Mouse (Mus musculus): ENCODE data around the gene Rhot1. TPM values are rescaled to one million over a fixed set of nuclear protein-coding genes. Genes with fewer than 3 reads are reported as not detected.

The Rhot1 gene
- total and polyA plus RNA-seq, 3 experiments, result 38.7 to 60.7 (median 57.2) TPM

DNA sequence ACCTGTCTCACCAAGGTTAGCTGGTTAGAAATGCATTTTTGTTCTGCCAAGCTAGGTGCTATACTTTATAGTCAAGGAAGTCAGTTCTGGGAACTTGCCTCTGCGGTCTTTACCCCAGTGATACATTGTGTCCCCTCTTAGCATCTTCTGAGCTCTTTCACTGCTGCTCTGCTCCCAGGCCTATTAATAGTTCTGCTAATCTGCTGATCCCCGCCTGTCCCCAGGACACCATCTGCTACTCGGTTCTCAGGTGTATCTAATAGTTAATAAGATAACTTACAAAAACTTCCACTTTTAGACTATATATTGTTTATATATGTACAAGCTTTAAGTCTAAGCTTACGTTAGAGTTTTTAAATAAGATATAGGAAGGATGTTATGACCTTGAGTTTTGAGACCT lies 29.5 kb downstream of the Rhot1 start:
- TF ChIP-seq EP300 (IDR thresholded peaks at IDR 0.05; ENCODE audit: insufficient read depth, low read depth, low read length), result no peak
- Histone ChIP-seq H3K9ac (ENCODE audit: low read depth, low read length) (no peak overlapping the region), H3K27me3 (ENCODE audit: control insufficient read depth, insufficient read depth, low read length) (no peaks in the 10 kb centered on the region), H3K27ac (no peak overlapping the region), H3K4me1 (ENCODE audit: control insufficient read depth, insufficient read depth, low read length) (no peaks in the 10 kb centered on the region), H3K4me3 (no peak overlapping the region), H3K36me3 (ENCODE audit: control insufficient read depth, insufficient read depth, low read length) (no peaks in the 10 kb centered on the region; the same call in none of the 2 replicates), H3K79me2 (replicated peaks; ENCODE audit: control insufficient read depth, insufficient read depth, low read length) (no peaks in the 10 kb centered on the region)
- intact Hi-C loops (cut with DNase I), result no loop called here
- no peak for DNase-seq
- 61% methylated on average over 4 of the region's 4 CpGs for WGBS

DNA sequence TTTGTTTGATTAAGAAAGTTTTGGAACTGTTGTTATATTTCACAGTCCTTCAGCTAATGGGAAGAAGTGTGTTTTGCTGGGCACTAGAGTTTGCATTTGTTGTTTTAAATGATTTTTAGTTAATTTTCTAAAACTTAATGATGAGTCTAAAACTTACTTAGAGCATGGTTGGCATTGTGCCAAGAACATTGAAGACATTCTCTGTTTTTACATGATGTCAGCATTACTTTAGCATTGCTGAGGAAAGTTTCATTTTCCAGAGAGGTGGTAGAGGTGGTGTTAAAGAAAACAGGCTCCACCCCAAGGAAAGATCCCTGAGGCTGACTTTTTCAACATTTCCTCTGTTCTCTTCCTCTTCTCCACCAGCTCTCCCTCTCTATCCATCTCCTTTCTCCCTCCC lies 38.2 kb downstream of the Rhot1 start:
- H3K4me3 ChIP-seq, result no peak overlapping the region
- TF ChIP-seq POLR2A (IDR thresholded peaks at IDR 0.05; ENCODE audit: insufficient read depth, low read depth, low read length), result no peak
- TF ChIP-seq CTCF (IDR thresholded peaks at IDR 0.05), result no peak
- no peak for TF ChIP-seq EP300 (IDR thresholded peaks at IDR 0.05; ENCODE audit: insufficient read depth, low read depth, low read length)
- H3K36me3 ChIP-seq (ENCODE audit: control insufficient read depth, insufficient read depth, low read length), result peaks cover 12% of the 10 kb centered on the region
- H3K9ac ChIP-seq (ENCODE audit: low read depth, low read length), result no peak overlapping the region
- H3K27ac ChIP-seq, result no peak overlapping the region
- DNase-seq, result no peak
- no peaks in the 10 kb centered on the region for H3K79me2 ChIP-seq (replicated peaks; ENCODE audit: control insufficient read depth, insufficient read depth, low read length)
- intact Hi-C loops (cut with DNase I), result no loop called here
- H3K27me3 ChIP-seq (ENCODE audit: control insufficient read depth, insufficient read depth, low read length), result no peaks in the 10 kb centered on the region
- no peaks in the 10 kb centered on the region for H3K4me1 ChIP-seq (ENCODE audit: control insufficient read depth, insufficient read depth, low read length)

DNA sequence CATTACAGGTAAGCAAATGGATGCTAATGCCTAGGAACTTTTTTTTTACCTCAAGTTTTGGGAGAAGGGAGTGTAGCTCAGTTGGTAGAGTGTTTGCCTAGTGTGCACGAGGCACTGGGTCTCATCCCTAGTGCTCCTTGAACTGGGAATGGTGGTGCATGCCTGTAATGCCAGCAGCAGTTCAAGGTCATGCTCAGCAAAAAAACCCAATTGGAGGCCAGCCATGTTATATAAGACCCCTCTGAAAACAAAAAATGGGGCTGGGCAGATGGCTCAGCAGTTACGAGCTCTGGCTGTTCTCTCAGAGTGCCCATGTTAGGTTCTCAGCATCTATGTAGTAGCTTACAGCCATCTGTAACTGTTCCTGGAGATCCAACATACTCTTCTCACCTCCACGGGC lies 39.7 kb downstream of the Rhot1 start:
- no peak overlapping the region for H3K9ac ChIP-seq (ENCODE audit: low read depth, low read length)

DNA sequence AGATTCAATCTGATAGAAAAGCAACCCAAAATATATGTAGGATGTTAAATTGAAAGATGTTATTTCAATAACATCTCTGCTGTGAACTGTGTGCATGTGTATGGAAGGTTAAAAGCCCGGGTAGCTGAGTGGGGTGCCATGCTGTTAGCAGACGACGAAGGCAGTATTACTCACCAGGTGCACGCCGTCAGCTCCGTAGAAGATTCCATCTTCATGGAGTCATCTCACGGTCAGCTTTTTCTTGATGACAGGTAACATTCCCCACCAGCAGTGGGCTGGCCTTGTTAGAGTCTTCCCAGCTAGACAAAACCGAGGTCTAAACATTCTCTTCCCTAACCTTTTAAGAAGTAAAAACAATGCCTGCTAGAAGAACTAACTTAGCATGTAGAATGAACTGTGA lies 55.3 kb downstream of the Rhot1 start:
- no peaks in the 10 kb centered on the region for H3K79me2 ChIP-seq (replicated peaks; ENCODE audit: control insufficient read depth, insufficient read depth, low read length)
- H3K4me3 ChIP-seq, result no peak overlapping the region
- intact Hi-C loops (cut with DNase I), result no loop called here
- H3K4me1 ChIP-seq (ENCODE audit: control insufficient read depth, insufficient read depth, low read length), result no peaks in the 10 kb centered on the region
- H3K27ac ChIP-seq, result no peak overlapping the region
- 81% methylated on average over 8 of the region's 8 CpGs for WGBS
- TF ChIP-seq POLR2A (IDR thresholded peaks at IDR 0.05; ENCODE audit: insufficient read depth, low read depth, low read length) (no peak), EP300 (IDR thresholded peaks at IDR 0.05; ENCODE audit: insufficient read depth, low read depth, low read length) (no peak), CTCF (IDR thresholded peaks at IDR 0.05) (no peak)
- H3K9ac ChIP-seq (ENCODE audit: low read depth, low read length), result no peak overlapping the region
- DNase-seq, result no peak
- no peaks in the 10 kb centered on the region for H3K36me3 ChIP-seq (ENCODE audit: control insufficient read depth, insufficient read depth, low read length)
- H3K27me3 ChIP-seq (ENCODE audit: control insufficient read depth, insufficient read depth, low read length), result no peaks in the 10 kb centered on the region

More for the DNA sequence above, 39.7 kb downstream of the Rhot1 start:
- Histone ChIP-seq H3K27me3 (ENCODE audit: control insufficient read depth, insufficient read depth, low read length) (no peaks in the 10 kb centered on the region), H3K27ac (no peak overlapping the region), H3K4me1 (ENCODE audit: control insufficient read depth, insufficient read depth, low read length) (no peaks in the 10 kb centered on the region), H3K36me3 (ENCODE audit: control insufficient read depth, insufficient read depth, low read length) (peaks cover 12% of the 10 kb centered on the region), H3K4me3 (no peak overlapping the region), H3K79me2 (replicated peaks; ENCODE audit: control insufficient read depth, insufficient read depth, low read length) (no peaks in the 10 kb centered on the region)
- TF ChIP-seq POLR2A (IDR thresholded peaks at IDR 0.05; ENCODE audit: insufficient read depth, low read depth, low read length), result no peak
- no peak for TF ChIP-seq EP300 (IDR thresholded peaks at IDR 0.05; ENCODE audit: insufficient read depth, low read depth, low read length)
- no peak for TF ChIP-seq CTCF (IDR thresholded peaks at IDR 0.05)
- intact Hi-C loops (cut with DNase I), result no loop called here
- DNase-seq, result no peak
- WGBS, result 78% methylated on average over 3 of the region's 3 CpGs

DNA sequence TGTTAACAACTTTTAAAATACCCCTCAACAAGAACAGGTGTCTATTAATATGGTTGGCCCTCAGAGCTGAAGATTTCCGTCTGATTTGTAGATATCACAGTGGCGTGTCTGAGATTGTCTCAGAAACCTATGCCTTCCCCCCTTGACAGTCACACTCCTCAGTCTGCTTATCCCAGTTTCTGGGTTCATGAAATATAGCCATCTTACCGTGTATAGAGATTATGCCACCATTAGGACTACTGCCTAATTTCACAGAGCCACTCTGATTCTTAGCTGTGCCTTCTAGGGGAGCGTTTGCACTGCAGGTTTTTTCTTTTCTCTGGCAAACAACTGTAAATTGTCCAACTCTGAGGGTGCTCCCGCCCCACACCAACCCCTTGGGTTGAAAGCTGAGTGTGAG lies 62.3 kb downstream of the Rhot1 start:
- intact Hi-C loops (cut with DNase I), result no loop called here
- Histone ChIP-seq H3K4me1 (ENCODE audit: control insufficient read depth, insufficient read depth, low read length) (no peaks in the 10 kb centered on the region), H3K27me3 (ENCODE audit: control insufficient read depth, insufficient read depth, low read length) (no peaks in the 10 kb centered on the region), H3K9ac (ENCODE audit: low read depth, low read length) (no peak overlapping the region), H3K36me3 (ENCODE audit: control insufficient read depth, insufficient read depth, low read length) (peaks cover 2% of the 10 kb centered on the region; the same call in 1 of the 2 replicates), H3K4me3 (no peak overlapping the region), H3K27ac (no peak overlapping the region), H3K79me2 (replicated peaks; ENCODE audit: control insufficient read depth, insufficient read depth, low read length) (no peaks in the 10 kb centered on the region)
- no peak for DNase-seq
- WGBS, result 68% methylated on average over 5 of the region's 5 CpGs
- TF ChIP-seq POLR2A (IDR thresholded peaks at IDR 0.05; ENCODE audit: insufficient read depth, low read depth, low read length) (no peak), CTCF (IDR thresholded peaks at IDR 0.05) (no peak), EP300 (IDR thresholded peaks at IDR 0.05; ENCODE audit: insufficient read depth, low read depth, low read length) (no peak)

DNA sequence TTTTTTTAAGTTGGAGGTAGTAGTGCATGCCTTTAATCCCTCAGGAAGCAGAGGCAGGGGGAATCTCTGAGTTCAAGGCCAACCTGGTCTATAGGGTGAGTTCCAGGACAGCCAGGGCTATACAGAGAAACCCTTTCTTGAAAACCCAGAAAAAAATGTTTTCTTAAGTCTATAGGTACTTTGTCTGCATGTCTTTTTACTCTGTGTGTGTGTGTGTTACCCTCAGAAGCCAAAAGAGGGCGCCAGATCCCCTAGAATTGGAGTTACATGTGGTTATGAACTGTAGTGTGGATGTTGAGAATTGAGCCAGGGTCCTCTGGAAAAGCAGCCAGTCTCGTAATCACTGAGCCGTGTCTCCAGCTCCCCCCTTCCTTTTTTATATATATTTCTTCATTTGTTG lies 66.2 kb downstream of the Rhot1 start:
- Histone ChIP-seq H3K36me3 (ENCODE audit: control insufficient read depth, insufficient read depth, low read length) (peaks cover 2% of the 10 kb centered on the region; the same call in 1 of the 2 replicates), H3K79me2 (replicated peaks; ENCODE audit: control insufficient read depth, insufficient read depth, low read length) (no peaks in the 10 kb centered on the region), H3K27me3 (ENCODE audit: control insufficient read depth, insufficient read depth, low read length) (no peaks in the 10 kb centered on the region), H3K27ac (no peak overlapping the region), H3K4me1 (ENCODE audit: control insufficient read depth, insufficient read depth, low read length) (no peaks in the 10 kb centered on the region), H3K9ac (ENCODE audit: low read depth, low read length) (no peak overlapping the region), H3K4me3 (no peak overlapping the region)
- intact Hi-C loops (cut with DNase I), result no loop called here
- WGBS, result 25% methylated on average over 3 of the region's 3 CpGs
- TF ChIP-seq CTCF (IDR thresholded peaks at IDR 0.05) (peak; percentile 33), POLR2A (IDR thresholded peaks at IDR 0.05; ENCODE audit: insufficient read depth, low read depth, low read length) (no peak)
- DNase-seq, result no peak

Data from heart, adult 2 months (tissue).